Mouse (Mus musculus) lung, embryonic 14.5 days (tissue): ENCODE results near the gene Bach2. TPM values are rescaled to one million over a fixed set of nuclear protein-coding genes. Genes with fewer than 3 reads are reported as not detected.
A peak's percentile ranks its signal among the peaks of the same experiment; 100 is the strongest.

Experiments used
- ATAC-seq: fragments of 200-750 bp; cut with Nextera tagmentation; 2 replicates; pipeline ENCODE4 v1.8.0; 2017; ENCODE audit warnings: mild to moderate bottlenecking, moderate TSS enrichment, moderate library complexity; ENCODE audit not compliant: insufficient read depth
- DNase-seq: peaks from one replicate; pipeline ENCODE4 v3.0.0-alpha.2; 2015
- H3K27ac ChIP-seq: fragments of 300-500 bp; sonication (generic); 2 replicates; pipeline ENCODE4 v1.5.1; 2014; ENCODE audit warnings: low read depth, mild to moderate bottlenecking, moderate library complexity
- H3K27me3 ChIP-seq: fragments of 300-500 bp; sonication (generic); 2 replicates; pipeline ENCODE4 v1.6.1; 2014; ENCODE audit warnings: low read length, control low read depth; ENCODE audit not compliant: insufficient read depth
- H3K36me3 ChIP-seq: fragments of 300-500 bp; sonication (generic); 2 replicates; pipeline ENCODE4 v1.6.1; 2014; ENCODE audit warnings: control low read depth; ENCODE audit not compliant: insufficient read depth
- H3K4me1 ChIP-seq: fragments of 300-500 bp; sonication (generic); 2 replicates; pipeline ENCODE4 v1.6.1; 2014; ENCODE audit warnings: antibody characterized with exemption, control low read depth; ENCODE audit not compliant: insufficient read depth
- H3K4me2 ChIP-seq: fragments of 300-500 bp; sonication (generic); 2 replicates; pipeline ENCODE4 v1.6.1; 2014; ENCODE audit warnings: mild to moderate bottlenecking
- H3K4me3 ChIP-seq: fragments of 300-500 bp; sonication (generic); 2 replicates; pipeline ENCODE4 v1.5.1; 2014; ENCODE audit warnings: low read depth, low read length
- H3K9ac ChIP-seq: fragments of 300-500 bp; sonication (generic); 2 replicates; pipeline ENCODE4 v1.6.1; 2014
- H3K9me3 ChIP-seq: fragments of 300-500 bp; sonication (generic); 2 replicates; pipeline ENCODE4 v1.6.1; 2016; ENCODE audit warnings: low read depth, low read length, control low read depth
- CTCF ChIP-seq: IDR thresholded peaks from 2 replicates; pipeline ENCODE4 v1.5.1; 2016; ENCODE audit warnings: antibody characterized with exemption, low read depth
- WGBS: fragments of 180-500 bp; shearing (Covaris S2); extraction: QIAGEN DNeasy Blood & Tissue Kit; methylation state at CpG from one replicate; pipeline ENCODE4 v1.1.7; 2014; 5-methylcytosine and 5-hydroxymethylcytosine counted together
- polyA plus RNA-seq: library from polyadenylated mRNA; unstranded; fragments of >200 nt; fragmentation: Nextera tagmentation; extraction: Ambion mirVana; gene quantifications from 2 replicates; pipeline ENCODE4 v1.2.1, GENCODE M21; 2014

The Bach2 gene
- polyA plus RNA-seq, 1 experiment from 2014 or later: 16.1 TPM

- Histone ChIP-seq H3K9ac (no peak overlapping the region), H3K27me3 (no peaks in the 10 kb centered on the region), H3K4me2 (no peak overlapping the region), H3K27ac (no peak overlapping the region), H3K36me3 (peaks cover 20% of the 10 kb centered on the region; the same call in 1 of the 2 replicates), H3K4me1 (no peaks in the 10 kb centered on the region), H3K4me3 (no peak overlapping the region), H3K9me3 (no peaks in the 10 kb centered on the region)
- ATAC-seq (no peak), DNase-seq (no peak)
- no peak for TF ChIP-seq CTCF
- 68% methylated on average over 8 of the region's 8 CpGs for WGBS
Observed at GRCm38 (mm10) chr4:32579850-32580249, 341.2 kb downstream of the Bach2 start.

- H3K4me1 ChIP-seq: no peaks in the 10 kb centered on the region
- peak; percentile 49; the same call in 1 of the 2 replicates for ATAC-seq
- H3K9ac ChIP-seq: no peak overlapping the region
- DNase-seq: peak; percentile 74
- no peak for TF ChIP-seq CTCF
- no peak overlapping the region for H3K27ac ChIP-seq
- H3K4me2 ChIP-seq: no peak overlapping the region
- WGBS: 37% methylated on average over 6 of the region's 6 CpGs
- no peaks in the 10 kb centered on the region for H3K9me3 ChIP-seq
- no peaks in the 10 kb centered on the region for H3K27me3 ChIP-seq
- H3K4me3 ChIP-seq: no peak overlapping the region
- H3K36me3 ChIP-seq: peaks cover 8% of the 10 kb centered on the region; the same call in 1 of the 2 replicates
Observed at GRCm38 (mm10) chr4:32584181-32584580, 345.6 kb downstream of the Bach2 start.

DNA sequence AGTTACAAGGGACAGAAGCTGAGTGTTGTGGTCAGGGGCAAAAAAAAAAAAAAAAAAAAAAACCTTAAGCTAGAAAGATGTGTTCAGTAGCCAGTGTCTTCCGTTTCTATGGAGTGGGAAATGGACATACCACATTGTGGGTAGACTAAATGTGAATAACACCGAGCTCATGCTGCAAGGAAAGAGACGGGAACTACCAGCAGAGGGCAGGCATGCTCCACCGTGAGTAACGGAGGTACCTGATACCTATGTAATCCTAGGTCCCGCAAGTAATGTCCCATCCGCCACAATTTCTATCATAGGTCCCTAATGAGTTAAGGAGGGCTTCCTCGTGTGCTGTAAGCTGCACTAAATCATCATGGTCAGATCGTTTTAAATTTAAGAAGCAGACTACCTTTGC, 348.0 kb downstream of the Bach2 start:
- H3K9ac ChIP-seq: no peak overlapping the region
- no peaks in the 10 kb centered on the region for H3K27me3 ChIP-seq
- H3K9me3 ChIP-seq: no peaks in the 10 kb centered on the region
- ATAC-seq (peak; percentile 54; the same call in 1 of the 2 replicates), DNase-seq (peak; percentile 78)
- H3K36me3 ChIP-seq: no peaks in the 10 kb centered on the region
- peak; percentile 78 for TF ChIP-seq CTCF
- no peaks in the 10 kb centered on the region for H3K4me1 ChIP-seq
- H3K4me2 ChIP-seq: no peak overlapping the region
- no peak overlapping the region for H3K27ac ChIP-seq
- WGBS: 15% methylated on average over 9 of the region's 9 CpGs
- no peak overlapping the region for H3K4me3 ChIP-seq

GRCm38 (mm10) chr4:32587543-32587942, 348.9 kb downstream of the Bach2 start:
- WGBS: 82% methylated on average over 5 of the region's 5 CpGs
- Histone ChIP-seq H3K4me3 (no peak overlapping the region), H3K4me1 (no peaks in the 10 kb centered on the region), H3K4me2 (no peak overlapping the region), H3K9ac (no peak overlapping the region), H3K36me3 (no peaks in the 10 kb centered on the region), H3K27ac (no peak overlapping the region), H3K9me3 (no peaks in the 10 kb centered on the region), H3K27me3 (no peaks in the 10 kb centered on the region)
- DNase-seq: no peak
- no peak for TF ChIP-seq CTCF
- no peak for ATAC-seq

DNA sequence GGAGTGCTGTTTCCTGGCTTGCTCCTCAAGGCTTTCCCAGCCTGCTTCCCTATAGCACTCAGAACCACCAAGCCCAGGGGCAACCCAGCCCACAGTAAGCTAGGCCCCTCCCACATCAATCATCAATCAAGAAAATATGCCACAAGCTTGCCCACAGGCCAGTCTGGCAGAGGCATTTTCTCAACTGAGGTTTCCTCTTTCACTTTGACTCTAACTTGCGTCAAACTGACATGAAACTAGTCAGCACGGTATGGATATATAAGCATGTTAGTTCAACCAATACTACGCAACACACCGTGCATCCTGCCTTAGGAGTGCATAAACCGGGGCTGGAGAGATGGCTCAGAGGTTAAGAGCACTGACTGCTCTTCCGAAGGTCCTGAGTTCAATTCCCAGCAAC, 349.6 kb downstream of the Bach2 start:
- no peaks in the 10 kb centered on the region for H3K9me3 ChIP-seq
- no peaks in the 10 kb centered on the region for H3K27me3 ChIP-seq
- H3K27ac ChIP-seq: no peak overlapping the region
- no peak for TF ChIP-seq CTCF
- H3K4me1 ChIP-seq: no peaks in the 10 kb centered on the region
- no peak for ATAC-seq
- H3K4me2 ChIP-seq: no peak overlapping the region
- H3K36me3 ChIP-seq: no peaks in the 10 kb centered on the region
- 83% methylated on average over 6 of the region's 6 CpGs for WGBS
- no peak overlapping the region for H3K4me3 ChIP-seq
- no peak overlapping the region for H3K9ac ChIP-seq
- no peak for DNase-seq

GRCm38 (mm10) chr4:32601135-32601534, 362.5 kb downstream of the Bach2 start:
- H3K4me1 ChIP-seq: no peaks in the 10 kb centered on the region
- no peak overlapping the region for H3K27ac ChIP-seq
- no peak for TF ChIP-seq CTCF
- H3K9ac ChIP-seq: no peak overlapping the region
- H3K4me2 ChIP-seq: no peak overlapping the region
- no peaks in the 10 kb centered on the region for H3K9me3 ChIP-seq
- no peak overlapping the region for H3K4me3 ChIP-seq
- peak; percentile 52; the same call in 1 of the 2 replicates for ATAC-seq
- DNase-seq: peak; percentile 88
- WGBS: 20% methylated on average over 12 of the region's 12 CpGs
- H3K36me3 ChIP-seq: no peaks in the 10 kb centered on the region
- no peaks in the 10 kb centered on the region for H3K27me3 ChIP-seq

DNA sequence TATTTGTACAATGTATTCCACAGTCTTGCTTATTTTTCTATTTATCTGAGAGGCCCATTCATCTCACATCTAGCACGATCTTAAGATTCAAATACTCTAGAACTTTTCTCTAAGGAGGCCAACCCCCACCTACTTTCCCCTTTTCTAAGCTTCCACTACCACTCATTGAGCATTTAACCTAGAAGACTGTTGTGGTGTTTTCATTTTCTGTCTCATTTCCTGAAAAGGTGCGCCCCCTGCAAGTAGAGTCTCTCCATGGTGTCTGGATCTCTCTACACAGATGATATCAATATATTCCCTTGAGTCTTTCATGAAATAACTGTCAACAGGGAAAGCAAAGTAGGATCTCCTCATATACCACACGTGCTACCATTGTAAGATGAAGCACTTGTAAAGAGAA, 364.1 kb downstream of the Bach2 start, which contains the start of gene Gja10:
Gene Gja10 (minus strand): TSS at position 101 of the 400 bp plus-strand sequence.
- TF ChIP-seq CTCF: no peak
- Histone ChIP-seq H3K9ac (no peak within 1 kb of the TSS), H3K27ac (no peak within 1 kb of the TSS), H3K4me3 (no peak within 1 kb of the TSS), H3K27me3 (no peaks in the 10 kb centered on the region), H3K9me3 (no peaks in the 10 kb centered on the region), H3K4me2 (no peak within 1 kb of the TSS), H3K4me1 (no peaks in the 10 kb centered on the region), H3K36me3 (no peaks in the 10 kb centered on the region)
- no peak for DNase-seq
- 57% methylated on average over 3 of the region's 3 CpGs for WGBS
- no peak for ATAC-seq
